Mouse (Mus musculus): ENCODE measurements around the gene Tnrc6c. TPM values are rescaled to one million over a fixed set of nuclear protein-coding genes. Genes with fewer than 3 reads are reported as not detected.

The Tnrc6c gene
- total and polyA plus RNA-seq, 2 experiments from 2014 or later = 19.9 to 71.6 TPM

- no peak overlapping the region for H3K4me3 ChIP-seq (ENCODE audit: low read depth, low read length)
- H3K9me3 ChIP-seq (ENCODE audit: low read length) = no peaks in the 10 kb centered on the region
- peak overlapping the region; percentile 28; the same call in 1 of the 2 replicates for H3K4me2 ChIP-seq (ENCODE audit: low read depth)
- H3K27ac ChIP-seq (ENCODE audit: low read depth, low read length) = no peak overlapping the region
- no peak for TF ChIP-seq CTCF (IDR thresholded peaks at IDR 0.05; ENCODE audit: low read depth)
- H3K4me1 ChIP-seq (ENCODE audit: insufficient read depth) = peaks cover 6% of the 10 kb centered on the region
- H3K27me3 ChIP-seq (ENCODE audit: insufficient read depth, low read length) = no peaks in the 10 kb centered on the region
- 17% methylated on average over 13 of the region's 13 CpGs for WGBS
- ATAC-seq (peak; percentile 44; the same call in 1 of the 2 replicates), DNase-seq (peak; percentile 48)
- H3K36me3 ChIP-seq (ENCODE audit: insufficient read depth) = no peaks in the 10 kb centered on the region
- H3K9ac ChIP-seq = no peak overlapping the region
Measured at GRCm38 (mm10) chr11:117611068-117611467, 43.0 kb upstream of the Tnrc6c start.

- no peak for ATAC-seq
- TF ChIP-seq CTCF (IDR thresholded peaks at IDR 0.05; ENCODE audit: low read depth) = no peak
- Histone ChIP-seq H3K27ac (ENCODE audit: low read depth, low read length) (no peak overlapping the region), H3K27me3 (ENCODE audit: insufficient read depth, low read length) (no peaks in the 10 kb centered on the region), H3K9ac (no peak overlapping the region), H3K9me3 (ENCODE audit: low read length) (no peaks in the 10 kb centered on the region), H3K4me1 (ENCODE audit: insufficient read depth) (peaks cover 4% of the 10 kb centered on the region; the same call in 1 of the 2 replicates), H3K36me3 (ENCODE audit: insufficient read depth) (no peaks in the 10 kb centered on the region), H3K4me2 (ENCODE audit: low read depth) (no peak overlapping the region), H3K4me3 (ENCODE audit: low read depth, low read length) (no peak overlapping the region)
- DNase-seq = no peak
- 50% methylated on average over 5 of the region's 5 CpGs for WGBS
Measured at GRCm38 (mm10) chr11:117611860-117612259, 42.2 kb upstream of the Tnrc6c start.

- H3K4me3 ChIP-seq (ENCODE audit: low read depth, low read length) = no peak overlapping the region
- no peak overlapping the region for H3K9ac ChIP-seq
- no peaks in the 10 kb centered on the region for H3K27me3 ChIP-seq (ENCODE audit: insufficient read depth, low read length)
- no peaks in the 10 kb centered on the region for H3K9me3 ChIP-seq (ENCODE audit: low read length)
- WGBS = 44% methylated on average over 7 of the region's 7 CpGs
- H3K4me1 ChIP-seq (ENCODE audit: insufficient read depth) = peaks cover 13% of the 10 kb centered on the region
- H3K27ac ChIP-seq (ENCODE audit: low read depth, low read length) = no peak overlapping the region
- no peak for DNase-seq
- no peak overlapping the region for H3K4me2 ChIP-seq (ENCODE audit: low read depth)
- no peak for TF ChIP-seq CTCF (IDR thresholded peaks at IDR 0.05; ENCODE audit: low read depth)
- H3K36me3 ChIP-seq (ENCODE audit: insufficient read depth) = no peaks in the 10 kb centered on the region
- 0 out of 2 replicates have a peak, but pooled peaks have one; percentile 14 for ATAC-seq
Measured at GRCm38 (mm10) chr11:117612885-117613284, 41.2 kb upstream of the Tnrc6c start.

- Histone ChIP-seq H3K27me3 (ENCODE audit: insufficient read depth, low read length) (no peaks in the 10 kb centered on the region), H3K4me1 (ENCODE audit: insufficient read depth) (peaks cover 17% of the 10 kb centered on the region), H3K27ac (ENCODE audit: low read depth, low read length) (peak overlapping the region; percentile 22; the same call in 1 of the 2 replicates), H3K9ac (0 out of 2 replicates have a peak overlapping the region, but pooled peaks have one; percentile 6), H3K36me3 (ENCODE audit: insufficient read depth) (no peaks in the 10 kb centered on the region), H3K4me2 (ENCODE audit: low read depth) (peak overlapping the region; percentile 29), H3K4me3 (ENCODE audit: low read depth, low read length) (no peak overlapping the region), H3K9me3 (ENCODE audit: low read length) (no peaks in the 10 kb centered on the region)
- no peak for TF ChIP-seq CTCF (IDR thresholded peaks at IDR 0.05; ENCODE audit: low read depth)
- ATAC-seq (peak; percentile 40; the same call in 1 of the 2 replicates), DNase-seq (no peak)
- WGBS = 21% methylated on average over 16 of the region's 16 CpGs
Measured at GRCm38 (mm10) chr11:117617368-117617908, 36.7 kb upstream of the Tnrc6c start.

GRCm38 (mm10) chr11:117618214-117618613 is 35.9 kb upstream of the Tnrc6c start:
- Histone ChIP-seq H3K4me2 (ENCODE audit: low read depth) (peak overlapping the region; percentile 29; the same call in 1 of the 2 replicates), H3K4me1 (ENCODE audit: insufficient read depth) (peaks cover 17% of the 10 kb centered on the region), H3K27me3 (ENCODE audit: insufficient read depth, low read length) (no peaks in the 10 kb centered on the region), H3K9ac (0 out of 2 replicates have a peak overlapping the region, but pooled peaks have one; percentile 6), H3K27ac (ENCODE audit: low read depth, low read length) (peak overlapping the region; percentile 54; the same call in 1 of the 2 replicates), H3K36me3 (ENCODE audit: insufficient read depth) (no peaks in the 10 kb centered on the region), H3K4me3 (ENCODE audit: low read depth, low read length) (no peak overlapping the region), H3K9me3 (ENCODE audit: low read length) (no peaks in the 10 kb centered on the region)
- WGBS = 8% methylated on average over 3 of the region's 3 CpGs
- no peak for DNase-seq
- 0 out of 2 replicates have a peak, but pooled peaks have one; percentile 20 for ATAC-seq
- no peak for TF ChIP-seq CTCF (IDR thresholded peaks at IDR 0.05; ENCODE audit: low read depth)

- H3K9ac ChIP-seq = no peak overlapping the region
- H3K4me1 ChIP-seq (ENCODE audit: insufficient read depth) = peaks cover 17% of the 10 kb centered on the region
- WGBS = 58% methylated on average over 7 of the region's 7 CpGs
- no peaks in the 10 kb centered on the region for H3K36me3 ChIP-seq (ENCODE audit: insufficient read depth)
- no peak for ATAC-seq
- no peak for TF ChIP-seq CTCF (IDR thresholded peaks at IDR 0.05; ENCODE audit: low read depth)
- no peaks in the 10 kb centered on the region for H3K9me3 ChIP-seq (ENCODE audit: low read length)
- no peak overlapping the region for H3K4me3 ChIP-seq (ENCODE audit: low read depth, low read length)
- DNase-seq = no peak
- H3K4me2 ChIP-seq (ENCODE audit: low read depth) = no peak overlapping the region
- no peaks in the 10 kb centered on the region for H3K27me3 ChIP-seq (ENCODE audit: insufficient read depth, low read length)
- H3K27ac ChIP-seq (ENCODE audit: low read depth, low read length) = no peak overlapping the region
Measured at GRCm38 (mm10) chr11:117618774-117619173, 35.3 kb upstream of the Tnrc6c start.

- 68% methylated on average over 10 of the region's 10 CpGs for WGBS
- DNase-seq (no peak), ATAC-seq (no peak)
- Histone ChIP-seq H3K9ac (no peak overlapping the region), H3K27me3 (ENCODE audit: insufficient read depth, low read length) (no peaks in the 10 kb centered on the region), H3K4me3 (ENCODE audit: low read depth, low read length) (no peak overlapping the region), H3K36me3 (ENCODE audit: insufficient read depth) (no peaks in the 10 kb centered on the region), H3K4me1 (ENCODE audit: insufficient read depth) (peaks cover 17% of the 10 kb centered on the region), H3K27ac (ENCODE audit: low read depth, low read length) (no peak overlapping the region), H3K4me2 (ENCODE audit: low read depth) (no peak overlapping the region), H3K9me3 (ENCODE audit: low read length) (no peaks in the 10 kb centered on the region)
- no peak for TF ChIP-seq CTCF (IDR thresholded peaks at IDR 0.05; ENCODE audit: low read depth)
Measured at GRCm38 (mm10) chr11:117619581-117619980, 34.5 kb upstream of the Tnrc6c start.
